Mouse (Mus musculus) small intestine, adult 2 months (tissue): Measurements from ENCODE around the gene Dpp6. TPM values are rescaled to one million over a fixed set of nuclear protein-coding genes. Genes with fewer than 3 reads are reported as not detected.

Experiments
- H3K27ac ChIP-seq: fragments of 200-500 bp; 2 replicates; pipeline ENCODE4 v1.5.1; 2012; ENCODE audit warnings: low read depth, low read length, control low read depth, inconsistent platforms; ENCODE audit not compliant: insufficient read depth
- H3K27me3 ChIP-seq: fragments of 200-500 bp; 2 replicates; pipeline ENCODE4 v1.6.1; 2012; ENCODE audit warnings: mild to moderate bottlenecking, moderate library complexity, low read length, inconsistent platforms; ENCODE audit not compliant: control insufficient read depth, insufficient read depth
- H3K36me3 ChIP-seq: fragments of 200-500 bp; 2 replicates; pipeline ENCODE4 v1.6.1; 2012; ENCODE audit warnings: mild to moderate bottlenecking, low read length, control low read depth, inconsistent platforms; ENCODE audit not compliant: control insufficient read depth, insufficient read depth
- H3K4me1 ChIP-seq: fragments of 200-500 bp; 2 replicates; pipeline ENCODE4 v1.6.1; 2012; ENCODE audit warnings: low read length, inconsistent platforms, mixed read lengths; ENCODE audit not compliant: control insufficient read depth, insufficient read depth, insufficient read length
- H3K4me3 ChIP-seq: fragments of 200-500 bp; 2 replicates; pipeline ENCODE4 v1.5.1; 2012; ENCODE audit warnings: low read depth, mild to moderate bottlenecking, control low read depth, inconsistent platforms, low read length, moderate library complexity
- CTCF ChIP-seq: fragments of 200-500 bp; IDR thresholded peaks from 2 replicates; pipeline ENCODE4 v1.5.1; 2012; ENCODE audit warnings: low read depth, mild to moderate bottlenecking, control low read depth, inconsistent platforms, low read length, moderate library complexity, mixed read lengths; ENCODE audit not compliant: insufficient replicate concordance, insufficient read length; ENCODE audit errors: extremely low read depth
- POLR2A ChIP-seq: fragments of 200-500 bp; IDR thresholded peaks from 2 replicates; pipeline ENCODE4 v1.6.1; 2012; ENCODE audit warnings: low read depth, mild to moderate bottlenecking, control low read depth, inconsistent platforms, low read length, moderate library complexity
- WGBS: fragments of 180-500 bp; shearing (Covaris S2); methylation state at CpG from one replicate; pipeline ENCODE4 v1.1.7; 2018; 5-methylcytosine and 5-hydroxymethylcytosine counted together
- polyA plus RNA-seq: library from polyadenylated mRNA; depleted of rRNA; stranded (reverse); fragments of >200 nt; gene quantifications from 2 replicates; pipeline ENCODE4 v1.2.3, GENCODE M21; 2012

The Dpp6 gene
- polyA plus RNA-seq, 1 experiment: 0.41 TPM

DNA sequence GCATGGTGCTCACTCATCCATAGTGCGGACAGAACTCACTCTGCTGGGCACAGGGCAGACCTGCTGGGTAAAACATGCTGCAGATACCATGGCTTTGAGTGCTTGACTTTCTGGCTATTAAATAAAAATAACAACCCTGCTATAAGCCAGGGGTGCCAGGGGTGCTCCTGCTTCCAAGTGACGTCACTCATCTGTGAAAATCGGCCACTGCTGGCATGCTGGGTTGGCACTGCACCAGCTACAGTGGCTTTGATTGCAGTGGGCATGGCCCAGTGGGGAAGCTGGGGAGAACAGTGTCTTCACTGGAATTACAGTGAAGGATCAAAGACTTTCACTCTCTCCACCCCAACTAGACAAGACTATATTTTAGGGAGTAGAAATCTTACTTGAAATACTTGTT lies 95.0 kb downstream of the Dpp6 start:
- 71% methylated on average over 3 of the region's 3 CpGs for WGBS
- TF ChIP-seq POLR2A: no peak
- Histone ChIP-seq H3K27ac (no peak overlapping the region), H3K36me3 (no peaks in the 10 kb centered on the region), H3K4me3 (no peak overlapping the region), H3K27me3 (no peaks in the 10 kb centered on the region), H3K4me1 (no peaks in the 10 kb centered on the region)

DNA sequence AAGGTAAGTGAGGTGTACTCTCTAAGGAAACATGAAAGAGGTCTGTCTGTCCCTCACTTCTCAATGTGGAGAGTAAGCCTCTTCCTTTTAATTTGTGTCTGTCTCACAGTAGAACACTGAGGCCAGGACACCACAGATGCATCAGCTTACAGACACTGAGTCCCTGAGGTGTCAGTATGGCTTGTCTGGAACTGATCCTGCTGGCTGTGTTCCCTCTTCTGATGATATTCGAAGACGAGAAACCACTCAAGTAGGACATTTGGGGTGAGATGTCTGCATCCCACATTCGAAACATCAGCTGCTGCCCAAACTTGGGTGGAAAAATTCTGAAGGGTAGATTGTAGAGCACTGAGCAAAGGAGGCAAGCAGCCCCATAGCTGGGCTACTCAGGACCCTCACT lies 101.8 kb downstream of the Dpp6 start:
- no peaks in the 10 kb centered on the region for H3K27me3 ChIP-seq
- no peak overlapping the region for H3K27ac ChIP-seq
- H3K4me1 ChIP-seq: no peaks in the 10 kb centered on the region
- TF ChIP-seq CTCF: no peak
- TF ChIP-seq POLR2A: no peak
- H3K36me3 ChIP-seq: no peaks in the 10 kb centered on the region
- no peak overlapping the region for H3K4me3 ChIP-seq
- 86% methylated on average over 3 of the region's 3 CpGs for WGBS

DNA sequence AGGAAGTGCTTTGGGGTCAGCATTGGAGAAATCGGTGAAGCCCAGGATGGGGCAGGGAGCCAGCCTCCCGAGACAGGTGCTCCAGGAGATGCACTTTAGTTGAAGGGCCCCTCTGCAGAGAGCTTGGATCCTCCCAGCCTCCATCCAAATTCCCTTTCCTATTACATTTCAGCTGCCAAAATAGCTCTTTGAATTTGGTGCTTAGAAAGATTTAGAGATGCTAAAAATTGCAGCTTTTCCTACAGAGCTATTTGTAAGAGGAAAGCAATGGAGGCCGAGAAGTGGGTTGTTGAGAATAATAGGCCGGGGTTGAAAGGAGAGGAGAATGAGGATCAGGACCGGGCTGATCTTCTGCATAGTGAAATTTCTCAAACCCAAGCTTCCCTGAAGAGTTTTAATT lies 107.5 kb downstream of the Dpp6 start:
- H3K27ac ChIP-seq: no peak overlapping the region
- no peaks in the 10 kb centered on the region for H3K27me3 ChIP-seq
- no peaks in the 10 kb centered on the region for H3K36me3 ChIP-seq
- 83% methylated on average over 5 of the region's 5 CpGs for WGBS
- no peak overlapping the region for H3K4me3 ChIP-seq
- H3K4me1 ChIP-seq: no peaks in the 10 kb centered on the region
- TF ChIP-seq POLR2A: no peak
- TF ChIP-seq CTCF: no peak

DNA sequence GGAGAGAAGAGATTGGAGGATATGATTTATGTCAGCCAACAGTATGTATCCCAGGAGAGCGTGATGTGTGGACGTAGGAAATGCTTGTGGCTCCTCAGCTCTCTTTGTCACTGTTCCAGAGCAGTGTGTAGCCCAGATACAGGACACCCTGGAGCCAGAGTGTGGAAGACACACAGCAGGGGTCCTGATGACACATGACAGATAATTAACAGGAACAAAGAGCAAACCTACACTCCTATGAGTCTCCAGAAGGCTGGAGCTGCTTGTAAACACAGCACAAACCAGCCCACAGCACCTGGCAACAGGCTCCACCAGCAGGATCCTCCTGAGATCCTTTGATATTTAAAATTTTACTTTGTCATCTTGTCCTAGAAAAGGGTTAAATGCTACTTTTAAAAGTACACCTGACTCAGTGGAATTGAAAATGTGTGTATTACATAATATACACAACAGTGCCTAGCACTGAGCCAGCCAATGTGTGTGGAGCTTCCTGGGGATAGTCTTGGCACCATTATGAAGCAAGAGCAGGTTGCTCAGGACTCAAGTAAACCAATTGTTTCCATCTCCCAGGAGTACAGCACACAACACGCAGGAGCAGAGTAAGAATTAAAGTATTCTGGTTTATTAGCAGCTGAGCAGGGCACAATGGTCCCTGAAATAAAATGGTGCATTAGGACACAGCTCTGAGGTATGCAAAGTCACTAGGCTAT lies 115.6 kb downstream of the Dpp6 start:
- Histone ChIP-seq H3K27ac (no peak overlapping the region), H3K4me3 (no peak overlapping the region), H3K27me3 (no peaks in the 10 kb centered on the region), H3K4me1 (no peaks in the 10 kb centered on the region), H3K36me3 (no peaks in the 10 kb centered on the region)
- TF ChIP-seq CTCF: no peak
- TF ChIP-seq POLR2A: no peak
- WGBS: 58% methylated on average over 3 of the region's 3 CpGs

DNA sequence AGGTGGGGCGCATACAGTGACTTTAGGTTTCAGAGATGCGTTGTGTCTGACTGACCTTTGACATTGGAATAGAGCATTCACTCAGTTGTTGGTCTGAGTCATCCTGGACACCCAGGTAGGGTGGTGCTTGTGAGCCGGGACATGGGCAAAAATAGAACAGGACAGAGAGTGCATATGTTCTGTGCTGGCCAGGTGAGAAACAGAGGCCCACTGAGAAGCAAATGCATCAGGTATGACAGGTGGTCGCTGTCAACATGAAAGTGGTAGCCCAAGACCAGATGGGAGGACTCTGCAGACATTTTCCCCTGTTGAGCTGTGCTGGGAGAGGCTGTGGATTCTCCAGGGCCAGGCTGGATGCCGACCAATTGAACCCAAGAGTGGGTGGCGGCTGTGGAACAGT lies 117.9 kb downstream of the Dpp6 start:
- TF ChIP-seq CTCF (no peak), POLR2A (no peak)
- Histone ChIP-seq H3K27ac (no peak overlapping the region), H3K36me3 (no peaks in the 10 kb centered on the region), H3K4me1 (no peaks in the 10 kb centered on the region), H3K4me3 (no peak overlapping the region), H3K27me3 (no peaks in the 10 kb centered on the region)
- 70% methylated on average over 6 of the region's 6 CpGs for WGBS

DNA sequence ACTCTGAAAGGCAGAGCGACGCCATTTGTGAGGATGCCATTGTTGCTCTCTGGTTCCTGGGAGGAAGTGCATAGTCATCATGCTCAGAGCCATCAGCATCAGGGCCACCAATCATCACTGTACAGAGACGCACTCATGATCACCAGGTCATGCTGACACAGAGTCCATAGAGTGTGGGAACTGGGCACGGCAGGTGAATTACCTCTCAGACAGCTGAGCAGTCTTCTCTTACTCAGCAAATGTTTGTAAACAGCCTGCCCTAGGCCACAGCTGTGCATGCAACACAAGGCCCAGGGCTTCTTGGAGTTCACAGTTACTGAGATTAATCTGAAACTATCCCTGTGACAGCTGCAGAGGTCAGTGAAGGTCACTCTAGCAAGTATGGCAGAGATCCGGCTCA lies 124.5 kb downstream of the Dpp6 start:
- H3K36me3 ChIP-seq: no peaks in the 10 kb centered on the region
- TF ChIP-seq CTCF (no peak), POLR2A (no peak)
- 81% methylated on average over 5 of the region's 5 CpGs for WGBS
- no peaks in the 10 kb centered on the region for H3K4me1 ChIP-seq
- no peak overlapping the region for H3K27ac ChIP-seq
- no peaks in the 10 kb centered on the region for H3K27me3 ChIP-seq
- H3K4me3 ChIP-seq: no peak overlapping the region

DNA sequence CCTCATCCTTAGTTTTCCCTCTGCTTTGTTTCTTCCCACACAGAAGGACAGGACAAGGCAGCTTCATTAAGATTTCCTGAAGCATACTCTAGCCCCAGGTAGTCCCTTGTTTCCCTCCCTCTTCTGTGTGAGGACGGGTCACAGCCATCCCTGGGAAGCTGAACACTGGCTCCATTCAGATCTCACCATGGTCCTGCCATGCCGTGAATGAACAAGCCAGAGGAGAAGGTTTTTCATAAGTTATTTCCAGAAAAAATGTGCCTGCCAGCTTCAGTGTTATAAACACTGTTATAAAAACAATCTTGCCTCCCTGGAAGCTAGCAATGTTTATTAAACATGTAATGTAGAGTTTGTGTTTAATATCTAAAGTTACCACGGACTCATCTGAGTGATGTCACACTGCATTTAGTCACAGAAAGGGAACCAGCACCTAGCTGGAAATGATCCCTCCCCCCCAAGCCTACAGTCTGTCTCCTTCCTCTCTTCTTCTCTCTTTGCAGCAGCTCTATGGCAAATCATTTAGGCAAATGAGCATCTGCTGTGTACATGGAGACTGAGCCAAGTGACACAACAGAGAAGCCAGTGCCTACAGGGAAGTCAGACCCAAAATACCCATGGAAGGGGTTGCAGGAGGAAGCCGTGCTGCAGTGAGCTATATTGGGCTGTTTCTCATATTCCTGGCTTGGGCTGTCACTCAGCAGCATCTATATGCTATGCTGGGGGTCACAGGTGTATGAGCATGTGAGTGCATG lies 128.3 kb downstream of the Dpp6 start:
- Histone ChIP-seq H3K27ac (no peak overlapping the region), H3K4me1 (no peaks in the 10 kb centered on the region), H3K36me3 (no peaks in the 10 kb centered on the region), H3K27me3 (no peaks in the 10 kb centered on the region), H3K4me3 (no peak overlapping the region)
- WGBS: 66% methylated on average over 4 of the region's 4 CpGs
- TF ChIP-seq CTCF: no peak
- no peak for TF ChIP-seq POLR2A
